Mouse (Mus musculus): ENCODE results near the gene Aars.
"Not testable (repeated sequence)": the region's sequence is repeated elsewhere in the genome, so short reads cannot be mapped to it uniquely, and the experiment has no call there.

The Aars gene

GRCm38 (mm10) chr8:111053827-111054518 lies 21.0 kb downstream of the Aars start:
- no peak for DNase-seq (ENCODE audit: low read depth, low spot score)

- no peak for DNase-seq (ENCODE audit: low read depth, low spot score)
These were observed 22.2 kb downstream of the Aars start for GRCm38 (mm10) chr8:111055031-111055634.

GRCm38 (mm10) chr8:111055661-111056060 lies 22.7 kb downstream of the Aars start:
- DNase-seq (ENCODE audit: low read depth, low spot score), result no peak

GRCm38 (mm10) chr8:111056158-111056663 lies 23.3 kb downstream of the Aars start, which contains the start of gene Exosc6:
Exosc6 (plus strand) TSS chr8:111056339.
- peak; percentile 97 for DNase-seq (ENCODE audit: low read depth, low spot score)

GRCm38 (mm10) chr8:111056691-111057293 lies 23.8 kb downstream of the Aars start:
- DNase-seq (ENCODE audit: low read depth, low spot score), result peak; percentile 59

- peak; percentile 25 for DNase-seq (ENCODE audit: low read depth, low spot score)
These were observed 26.1 kb downstream of the Aars start for GRCm38 (mm10) chr8:111058946-111059572.

GRCm38 (mm10) chr8:111061688-111062071 lies 28.7 kb downstream of the Aars start:
- DNase-seq (ENCODE audit: low read depth, low spot score), result peak; percentile 75

- peak; percentile 94 for DNase-seq (ENCODE audit: low read depth, low spot score)
These were observed 29.3 kb downstream of the Aars start for GRCm38 (mm10) chr8:111062072-111062757.

- DNase-seq (ENCODE audit: low read depth, low spot score), result no peak
These were observed 29.9 kb downstream of the Aars start for GRCm38 (mm10) chr8:111062893-111063292.

GRCm38 (mm10) chr8:111066308-111066707 lies 33.4 kb downstream of the Aars start:
- no peak for DNase-seq (ENCODE audit: low read depth, low spot score)

GRCm38 (mm10) chr8:111067439-111067838 lies 34.5 kb downstream of the Aars start:
- peak; percentile 75 for DNase-seq (ENCODE audit: low read depth, low spot score)

- not testable (repeated sequence) for DNase-seq (ENCODE audit: low read depth, low spot score)
These were observed 35.7 kb downstream of the Aars start for GRCm38 (mm10) chr8:111068660-111069059.

GRCm38 (mm10) chr8:111075926-111076325 lies 43.0 kb downstream of the Aars start:
- DNase-seq (ENCODE audit: low read depth, low spot score), result no peak

- no peak for DNase-seq (ENCODE audit: low read depth, low spot score)
These were observed 46.5 kb downstream of the Aars start for GRCm38 (mm10) chr8:111079461-111079860.

- DNase-seq (ENCODE audit: low read depth, low spot score), result peak; percentile 28
These were observed 46.9 kb downstream of the Aars start for GRCm38 (mm10) chr8:111079861-111080271.

GRCm38 (mm10) chr8:111081580-111082258 lies 48.8 kb downstream of the Aars start:
- DNase-seq (ENCODE audit: low read depth, low spot score), result no peak

GRCm38 (mm10) chr8:111083936-111084335 lies 51.0 kb downstream of the Aars start:
- DNase-seq (ENCODE audit: low read depth, low spot score), result not testable (repeated sequence)

- peak; percentile 77 for DNase-seq (ENCODE audit: low read depth, low spot score)
These were observed 57.2 kb downstream of the Aars start for GRCm38 (mm10) chr8:111090126-111090525.

- no peak for DNase-seq (ENCODE audit: low read depth, low spot score)
These were observed 58.8 kb downstream of the Aars start for GRCm38 (mm10) chr8:111091706-111092105.

- not testable (repeated sequence) for DNase-seq (ENCODE audit: low read depth, low spot score)
These were observed 59.4 kb downstream of the Aars start, which contains the start of gene Clec18a for GRCm38 (mm10) chr8:111092326-111092725. Clec18a (minus strand) TSS chr8:111092426.

Measured in R1 (cell line).